Mouse (Mus musculus) G1E (cell line): ENCODE data around the gene Mypn. TPM values are rescaled to one million over a fixed set of nuclear protein-coding genes. Genes with fewer than 3 reads are reported as not detected.

ENCODE experiments used
- ATAC-seq: 2 replicates; pipeline ENCODE4 v1.8.0; 2016; ENCODE audit warnings: mild to moderate bottlenecking; ENCODE audit not compliant: insufficient number of reproducible peaks, poor library complexity, low FRiP score, severe bottlenecking; ENCODE audit errors: extremely low read depth
- DNase-seq: peaks from one replicate; pipeline ENCODE4 v3.0.0; 2012; ENCODE audit warnings: low spot score
- H3K27me3 ChIP-seq: 2 replicates; pipeline ENCODE4 v1.6.1; 2012; ENCODE audit warnings: mild to moderate bottlenecking, low read length, inconsistent platforms; ENCODE audit not compliant: insufficient read depth
- H3K36me3 ChIP-seq: replicated peaks from 2 replicates; pipeline ENCODE3; 2012; ENCODE audit warnings: mild to moderate bottlenecking, inconsistent platforms
- H3K4me1 ChIP-seq: 2 replicates; pipeline ENCODE4 v1.6.1; 2012; ENCODE audit warnings: low read depth, low read length, inconsistent platforms, mixed read lengths; ENCODE audit not compliant: insufficient read depth
- H3K4me3 ChIP-seq: 2 replicates; pipeline ENCODE4 v1.5.1; 2012; ENCODE audit warnings: low read depth, mild to moderate bottlenecking, inconsistent platforms, low read length, moderate library complexity, mixed read lengths
- H3K9me3 ChIP-seq: replicated peaks from 2 replicates; pipeline ENCODE4 v1.6.1; 2012; ENCODE audit warnings: inconsistent platforms
- CTCF ChIP-seq: IDR thresholded peaks from 2 replicates; pipeline ENCODE4 v1.5.1; 2012; ENCODE audit warnings: low read depth, low read length, inconsistent platforms, mixed read lengths
- GATA1 ChIP-seq: IDR thresholded peaks from 2 replicates; pipeline ENCODE4 v1.6.1; 2012; ENCODE audit warnings: borderline replicate concordance, low read length, inconsistent platforms, mixed read lengths
- GATA2 ChIP-seq: IDR thresholded peaks from 2 replicates; pipeline ENCODE4 v1.6.1; 2012; ENCODE audit warnings: low read depth, low read length, inconsistent platforms, borderline replicate concordance
- POLR2AphosphoS5 ChIP-seq: IDR thresholded peaks from 2 replicates; pipeline ENCODE4 v1.6.1; 2012; ENCODE audit warnings: low read depth, low read length, inconsistent platforms; ENCODE audit not compliant: insufficient replicate concordance
- TAL1 ChIP-seq: conservative IDR thresholded peaks from 2 replicates; pipeline ENCODE4 v1.6.1; 2012; ENCODE audit warnings: low read depth, low read length, inconsistent platforms, mixed read lengths
- polyA plus RNA-seq: library from polyadenylated mRNA; stranded (reverse); fragments of >175 nt; gene quantifications from 2 replicates; pipeline ENCODE4 v1.2.3, GENCODE M21; 2012
- total RNA-seq, 2 experiments: library from RNA; stranded (forward) in 1 of 2; stranded (reverse) in 1 of 2; fragments of 200-1000 nt in 1 of 2; fragments of >200 nt in 1 of 2; fragmentation: Nextera tagmentation in 1 of 2; gene quantifications; 2 replicates each; pipeline ENCODE4 v1.2.3; 2014 to 2017

Gene Mypn
- total and polyA plus RNA-seq, 3 experiments = not detected

DNA sequence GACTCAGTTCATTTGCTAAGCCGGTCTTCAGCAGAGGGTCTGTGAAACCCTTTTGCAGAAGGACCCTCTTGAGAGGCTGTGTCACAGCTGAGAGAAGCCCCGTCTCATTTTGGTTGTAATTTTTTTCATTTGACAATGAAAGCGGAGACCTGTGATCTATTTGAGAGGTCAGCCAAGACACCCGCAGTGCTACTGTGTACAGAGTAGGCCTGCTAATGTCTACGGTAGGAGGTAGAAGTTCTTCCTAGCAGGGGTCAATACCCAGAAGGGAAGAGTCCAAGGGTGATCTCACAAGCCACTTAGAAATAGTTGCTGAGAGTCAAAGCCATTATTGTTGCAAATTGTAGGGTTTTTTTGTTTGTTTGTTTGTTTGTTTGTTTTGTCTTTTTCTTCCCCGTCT lies 49.5 kb downstream of the Mypn start:
- no peaks in the 10 kb centered on the region for H3K27me3 ChIP-seq
- no peak for TF ChIP-seq CTCF
- no peak for TF ChIP-seq GATA2
- TF ChIP-seq GATA1 = no peak
- no peak for TF ChIP-seq TAL1
- no peak for TF ChIP-seq POLR2AphosphoS5
- ATAC-seq (no peak), DNase-seq (no peak)
- no peaks in the 10 kb centered on the region for H3K9me3 ChIP-seq
- H3K4me3 ChIP-seq = no peak overlapping the region
- H3K36me3 ChIP-seq = no peaks in the 10 kb centered on the region
- H3K4me1 ChIP-seq = no peaks in the 10 kb centered on the region

DNA sequence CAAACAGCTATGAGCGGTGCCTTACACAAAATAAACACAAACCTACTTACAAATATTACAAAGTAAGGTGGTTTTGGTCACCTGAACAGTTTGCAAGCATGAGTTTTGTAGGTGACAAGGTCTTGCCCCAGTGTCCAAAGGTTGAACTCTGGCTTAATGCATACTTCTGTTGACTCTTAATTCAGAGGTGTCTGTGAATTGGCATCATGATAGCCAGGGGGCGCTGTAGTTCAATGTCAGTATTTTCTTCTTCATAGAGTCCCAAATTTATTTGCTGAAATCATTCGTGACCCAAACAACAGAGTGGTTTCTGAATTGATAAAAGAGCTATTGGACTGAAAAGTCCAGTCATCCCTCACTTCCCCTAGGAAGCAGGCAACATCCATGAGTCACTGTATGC lies 50.2 kb downstream of the Mypn start:
- TF ChIP-seq CTCF (no peak), TAL1 (no peak), GATA2 (no peak), POLR2AphosphoS5 (no peak), GATA1 (no peak)
- H3K4me3 ChIP-seq = no peak overlapping the region
- H3K9me3 ChIP-seq = no peaks in the 10 kb centered on the region
- no peaks in the 10 kb centered on the region for H3K36me3 ChIP-seq
- DNase-seq (no peak), ATAC-seq (no peak)
- H3K4me1 ChIP-seq = no peaks in the 10 kb centered on the region
- no peaks in the 10 kb centered on the region for H3K27me3 ChIP-seq

DNA sequence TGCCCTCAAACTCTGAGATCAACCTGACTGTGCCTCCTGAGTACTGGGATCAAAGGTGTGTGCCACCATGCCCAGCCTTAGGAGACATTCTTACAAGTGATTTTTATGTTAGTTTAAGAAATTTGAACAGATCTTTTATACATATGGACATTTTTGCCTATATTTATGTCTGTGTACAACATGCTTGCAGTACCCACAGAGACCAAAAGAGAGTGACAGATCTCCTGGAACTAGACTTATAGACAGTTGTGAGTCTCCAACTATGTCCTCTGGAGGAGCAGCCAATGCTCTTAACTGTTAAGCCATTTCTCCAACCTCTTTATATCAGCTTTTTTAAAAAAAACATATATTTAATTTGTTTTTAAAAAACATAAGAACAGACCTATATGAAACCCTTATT lies 51.4 kb downstream of the Mypn start:
- TF ChIP-seq TAL1 (no peak), GATA2 (no peak), POLR2AphosphoS5 (no peak), GATA1 (no peak), CTCF (no peak)

DNA sequence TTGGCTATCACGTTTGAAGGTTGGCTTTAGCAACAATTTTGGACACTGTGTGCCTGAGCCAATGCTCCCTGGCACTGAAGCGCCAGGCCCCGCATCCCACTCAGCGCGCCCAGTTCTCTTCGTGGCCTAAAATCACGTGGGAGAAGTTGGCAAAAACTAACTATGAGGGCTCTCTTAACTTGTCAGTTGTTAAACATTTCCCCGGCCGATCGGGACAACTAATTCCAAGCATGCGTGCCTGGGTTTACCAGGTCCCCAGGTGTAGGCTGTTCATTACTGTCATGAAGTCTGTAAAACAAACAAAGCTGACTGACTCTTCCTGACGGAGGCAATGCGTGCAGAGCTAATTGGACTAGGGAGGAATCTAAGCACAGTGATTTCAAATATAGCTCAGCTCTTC lies 61.1 kb downstream of the Mypn start:
- no peak overlapping the region for H3K4me3 ChIP-seq
- no peaks in the 10 kb centered on the region for H3K4me1 ChIP-seq
- ATAC-seq (no peak), DNase-seq (no peak)
- TF ChIP-seq TAL1 = no peak
- TF ChIP-seq GATA1 = no peak
- TF ChIP-seq CTCF = no peak
- no peak for TF ChIP-seq POLR2AphosphoS5
- TF ChIP-seq GATA2 = no peak
- no peaks in the 10 kb centered on the region for H3K9me3 ChIP-seq
- no peaks in the 10 kb centered on the region for H3K36me3 ChIP-seq
- no peaks in the 10 kb centered on the region for H3K27me3 ChIP-seq

More for the DNA sequence above, 51.4 kb downstream of the Mypn start:
- ATAC-seq = no peak
- H3K4me1 ChIP-seq = no peaks in the 10 kb centered on the region
- H3K9me3 ChIP-seq = no peaks in the 10 kb centered on the region
- no peak for DNase-seq
- H3K27me3 ChIP-seq = no peaks in the 10 kb centered on the region
- no peaks in the 10 kb centered on the region for H3K36me3 ChIP-seq
- no peak overlapping the region for H3K4me3 ChIP-seq

DNA sequence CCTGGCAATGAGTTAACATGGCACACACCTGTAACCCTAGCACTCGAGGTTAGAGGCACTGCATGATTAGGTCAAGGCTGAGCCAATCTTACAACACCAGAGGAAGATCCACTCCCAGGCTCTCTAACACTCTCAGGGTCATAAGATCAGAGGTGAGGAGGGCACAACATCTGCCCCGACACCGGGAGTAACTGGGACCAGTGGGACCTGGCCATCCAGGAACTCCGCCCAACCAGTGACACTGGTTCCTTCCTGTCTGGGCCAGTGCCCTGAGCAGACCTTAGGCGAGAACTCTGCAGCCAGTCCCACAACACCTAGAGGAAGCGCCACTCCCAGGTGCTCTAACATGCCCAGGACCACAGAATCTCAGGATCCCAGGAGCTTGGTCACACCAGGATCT lies 67.3 kb downstream of the Mypn start:
- no peak for DNase-seq
- no peak for ATAC-seq
- H3K4me3 ChIP-seq = no peak overlapping the region

DNA sequence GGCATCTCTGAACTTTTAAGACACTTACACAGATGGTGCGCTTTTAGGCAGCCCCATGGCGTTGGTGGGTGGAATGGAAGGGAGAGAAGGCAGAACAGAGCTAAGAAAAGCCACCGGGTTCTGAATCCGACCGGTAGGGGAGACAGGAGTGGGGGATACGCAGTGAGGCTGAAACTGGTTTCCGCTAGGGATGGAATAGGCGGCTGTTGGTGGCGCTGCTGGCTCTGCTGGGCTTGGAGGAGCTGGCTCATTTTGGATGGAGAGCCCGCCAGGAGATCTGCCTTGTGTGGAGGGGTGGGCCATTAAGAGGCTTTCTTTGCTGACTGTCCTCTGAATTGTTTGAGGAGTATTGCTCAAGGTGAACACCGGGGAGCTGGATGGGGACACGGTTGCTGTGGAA lies 68.1 kb downstream of the Mypn start:
- TF ChIP-seq TAL1 (no peak), GATA2 (no peak), CTCF (no peak), GATA1 (no peak), POLR2AphosphoS5 (no peak)
- no peaks in the 10 kb centered on the region for H3K4me1 ChIP-seq
- H3K27me3 ChIP-seq = no peaks in the 10 kb centered on the region
- ATAC-seq (no peak), DNase-seq (no peak)
- H3K9me3 ChIP-seq = no peaks in the 10 kb centered on the region
- H3K36me3 ChIP-seq = no peaks in the 10 kb centered on the region
- no peak overlapping the region for H3K4me3 ChIP-seq

More for the DNA sequence above, 67.3 kb downstream of the Mypn start:
- Histone ChIP-seq H3K36me3 (no peaks in the 10 kb centered on the region), H3K27me3 (no peaks in the 10 kb centered on the region), H3K4me1 (no peaks in the 10 kb centered on the region), H3K9me3 (no peaks in the 10 kb centered on the region)
- no peak for TF ChIP-seq POLR2AphosphoS5
- no peak for TF ChIP-seq TAL1
- TF ChIP-seq GATA2 = no peak
- TF ChIP-seq CTCF = no peak
- TF ChIP-seq GATA1 = no peak

DNA sequence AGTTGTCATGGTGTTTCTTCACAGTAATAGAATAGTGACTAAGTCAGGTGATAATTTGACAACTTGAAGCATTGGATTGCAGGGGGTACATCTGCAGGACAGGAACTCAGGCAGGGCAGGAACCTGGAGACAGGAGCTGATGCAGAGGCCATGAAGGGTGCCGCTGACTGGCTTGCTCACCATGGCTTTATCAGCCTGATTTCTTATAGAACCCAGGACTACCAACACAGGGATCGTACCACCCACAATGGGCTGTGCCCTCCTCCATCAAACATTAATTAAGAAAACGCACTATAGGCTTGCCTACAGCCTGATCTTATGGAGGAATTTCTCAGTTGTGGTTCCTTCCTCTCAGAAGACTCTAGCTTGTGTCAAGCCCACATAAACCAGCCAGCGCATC lies 70.4 kb downstream of the Mypn start:
- Histone ChIP-seq H3K4me1 (no peaks in the 10 kb centered on the region), H3K36me3 (no peaks in the 10 kb centered on the region), H3K9me3 (no peaks in the 10 kb centered on the region), H3K27me3 (no peaks in the 10 kb centered on the region), H3K4me3 (no peak overlapping the region)
- TF ChIP-seq GATA2 (no peak), CTCF (no peak), TAL1 (no peak), POLR2AphosphoS5 (no peak), GATA1 (no peak)
- DNase-seq (no peak), ATAC-seq (no peak)
